Mouse (Mus musculus) cerebellum, postnatal 25 days (tissue): Measurements from ENCODE around the gene Rad18.

Experiments used
- DNase-seq, 2 experiments: peaks; one replicate each; pipeline ENCODE4 v3.0.0; 2021; ENCODE audit warnings: mixed read lengths in 2 of 2

The Rad18 gene

GRCm38 (mm10) chr6:112632071-112632470 lies 64.4 kb downstream of the Rad18 start:
- DNase-seq: no peak

GRCm38 (mm10) chr6:112630291-112630690 lies 66.2 kb downstream of the Rad18 start:
- DNase-seq: no peak

DNA sequence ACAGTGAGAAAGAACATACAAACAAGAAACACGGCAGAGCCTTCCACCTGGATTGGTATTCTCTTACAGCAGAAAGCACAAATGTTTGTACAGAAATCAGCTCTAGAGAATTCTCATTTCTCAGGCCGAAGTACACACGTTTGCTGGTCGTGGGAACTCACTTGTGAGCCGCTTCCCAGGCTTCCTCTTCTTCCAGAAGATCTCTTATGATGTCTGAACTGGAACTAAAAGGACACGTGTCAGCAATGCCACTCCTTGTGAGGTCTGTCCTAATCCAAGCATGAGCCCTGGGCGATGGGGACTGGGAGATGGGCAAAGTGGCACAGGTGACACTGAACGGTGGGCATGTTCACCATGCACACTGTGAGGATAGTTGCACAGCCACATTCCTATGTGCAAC lies 68.2 kb downstream of the Rad18 start:
- no peak for DNase-seq

GRCm38 (mm10) chr6:112622321-112622720 lies 74.2 kb downstream of the Rad18 start:
- no peak for DNase-seq

DNA sequence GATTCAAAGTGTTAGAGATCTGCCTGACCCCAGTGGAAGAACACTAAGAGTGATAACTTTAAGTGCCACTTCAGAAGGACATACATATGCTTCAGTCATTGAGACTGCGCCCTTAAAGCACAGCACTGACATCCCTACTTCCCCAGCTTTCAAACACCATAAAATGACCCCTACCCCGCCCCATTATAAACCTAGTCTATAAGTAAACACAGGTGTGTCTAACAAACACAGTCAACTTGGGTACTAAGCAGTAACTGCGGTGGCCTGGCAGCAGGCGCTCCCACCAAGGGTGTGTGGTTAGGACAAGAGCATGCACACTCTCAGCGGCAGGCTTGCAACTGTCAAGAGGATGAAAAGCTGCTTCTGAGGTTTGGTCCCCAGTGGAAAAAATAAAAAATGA lies 76.5 kb downstream of the Rad18 start:
- DNase-seq: no peak

- DNase-seq: no peak
Measured at GRCm38 (mm10) chr6:112617728-112618318, 78.7 kb downstream of the Rad18 start.

- no peak for DNase-seq
Measured at GRCm38 (mm10) chr6:112609027-112609426, 87.5 kb downstream of the Rad18 start.

GRCm38 (mm10) chr6:112603866-112604265 lies 92.6 kb downstream of the Rad18 start:
- no peak for DNase-seq

DNA sequence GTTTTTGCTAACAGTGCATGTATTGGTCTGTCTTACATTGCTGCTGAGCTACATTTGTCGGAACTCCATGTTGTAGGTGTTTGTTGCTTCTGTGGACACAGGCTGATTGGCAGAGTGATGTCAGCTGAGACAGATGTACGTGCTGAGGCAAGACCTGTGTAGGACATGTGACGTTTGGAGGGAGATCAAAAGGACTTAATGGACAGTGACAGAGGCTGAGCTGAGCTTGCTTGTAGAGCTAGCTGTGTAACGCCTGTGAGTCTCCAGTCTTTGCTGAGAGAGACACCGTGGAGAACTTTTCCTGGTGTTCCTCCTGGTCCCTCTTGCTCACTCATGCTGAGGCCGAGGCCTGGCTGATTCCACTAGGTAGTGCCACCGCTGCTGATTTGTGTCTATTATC lies 101.5 kb downstream of the Rad18 start:
- DNase-seq: no peak

GRCm38 (mm10) chr6:112587912-112588311 lies 108.6 kb downstream of the Rad18 start:
- DNase-seq: no peak

DNA sequence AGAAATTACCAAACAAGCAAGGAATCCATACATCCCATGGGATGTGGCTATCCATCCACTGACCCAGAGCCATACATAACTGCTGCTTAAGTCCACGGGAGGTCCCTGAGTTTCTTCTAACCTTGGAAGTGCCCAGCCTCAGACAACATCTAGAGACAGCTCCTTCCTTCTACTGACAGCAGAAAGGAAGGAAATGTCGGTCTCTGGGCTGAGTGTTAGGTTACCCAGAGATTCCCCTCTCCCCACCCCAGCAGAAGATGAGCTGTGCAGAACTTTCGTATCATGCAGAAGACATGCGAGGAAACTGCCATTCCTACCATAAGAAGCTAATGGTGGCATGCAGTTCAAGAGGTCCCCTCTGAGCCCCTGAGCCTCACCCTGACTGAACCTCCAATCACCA lies 109.5 kb downstream of the Rad18 start:
- DNase-seq: no peak

GRCm38 (mm10) chr6:112584961-112585360 lies 111.5 kb downstream of the Rad18 start:
- DNase-seq: no peak

DNA sequence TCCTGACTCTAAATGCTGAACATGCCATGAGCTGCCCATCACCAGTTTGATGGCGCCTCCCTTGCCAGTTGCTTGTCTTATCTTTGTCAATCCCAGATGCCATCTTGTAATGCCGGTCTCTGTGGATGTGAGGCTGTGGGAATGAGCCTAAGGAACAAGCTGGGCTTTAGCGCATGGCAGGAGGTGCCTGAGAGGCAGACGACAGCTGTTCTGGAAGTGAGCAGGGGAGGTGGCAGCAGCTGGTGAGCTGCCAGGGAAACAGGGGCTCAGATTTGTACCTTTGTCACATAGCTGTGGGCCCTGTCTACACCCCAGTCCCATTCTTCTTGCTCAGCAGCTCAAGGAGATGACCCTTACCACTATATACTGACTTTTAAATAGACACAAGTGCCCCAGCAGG lies 114.5 kb downstream of the Rad18 start:
- no peak for DNase-seq

GRCm38 (mm10) chr6:112577198-112577597 lies 119.3 kb downstream of the Rad18 start:
- no peak for DNase-seq

DNA sequence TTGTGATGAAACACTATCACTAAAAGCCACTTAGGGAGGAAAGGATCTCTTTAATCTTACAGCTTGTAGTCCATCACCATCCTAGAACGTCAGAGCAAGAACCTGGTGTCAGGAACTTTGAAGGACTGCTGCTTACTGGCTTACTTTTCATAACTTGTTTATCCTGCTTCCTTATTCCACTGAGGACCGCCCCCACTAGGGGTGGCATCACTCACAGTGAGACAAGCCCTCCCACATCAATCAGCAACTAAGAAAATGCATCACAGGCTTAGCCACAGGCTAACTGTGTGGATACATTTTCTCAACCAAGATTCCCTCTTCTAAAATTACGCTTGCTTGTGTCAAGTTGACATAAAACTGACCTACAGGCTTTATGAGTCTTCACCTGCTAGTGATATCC lies 121.9 kb downstream of the Rad18 start:
- no peak for DNase-seq

DNA sequence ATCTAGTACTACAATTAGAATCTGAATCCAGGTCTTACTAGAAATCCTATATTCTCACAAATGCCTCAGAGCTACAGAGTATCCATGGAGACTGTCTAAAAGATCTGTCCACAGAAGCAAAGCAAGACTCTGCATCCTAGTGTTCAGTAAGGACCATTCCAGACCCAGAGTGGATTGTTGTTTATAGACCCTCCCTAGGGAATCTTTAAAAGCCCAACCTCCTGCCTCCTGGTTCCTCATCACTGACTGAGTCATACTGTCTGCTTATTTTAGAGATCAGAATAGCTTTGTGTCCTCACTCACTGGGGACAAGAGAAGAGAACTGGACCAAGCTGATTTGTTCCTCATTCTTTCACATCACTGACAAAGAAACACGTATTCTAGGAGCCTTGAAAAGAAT lies 126.1 kb downstream of the Rad18 start:
- DNase-seq: no peak
